In the genomic region with DNA sequence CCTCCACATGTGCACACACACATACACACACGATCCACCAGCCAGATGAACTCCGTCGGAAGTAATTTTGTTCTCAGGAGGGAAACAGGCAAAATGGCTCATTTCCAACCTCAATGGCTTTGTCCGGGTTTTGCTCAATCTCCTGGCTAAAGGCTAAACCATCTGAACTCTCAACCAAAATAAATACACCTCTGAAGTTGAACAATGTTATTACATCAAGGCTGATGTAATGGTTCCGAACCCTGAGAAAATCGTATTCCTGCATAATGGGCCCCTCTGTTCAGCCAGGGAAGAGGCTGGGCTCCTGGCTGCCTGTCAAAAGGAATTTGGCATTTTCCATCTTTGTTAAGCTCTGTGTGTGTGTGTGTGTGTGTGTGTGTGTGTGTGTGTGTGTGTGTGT, we compare ENCODE assay signal across 34 mouse cellular contexts. TPM values are rescaled to one million over a fixed set of nuclear protein-coding genes. Genes with fewer than 3 reads are reported as not detected.
"Had no signal": no experiment of that assay in that cellular context is flagged by ENCODE, and none has a peak within 500 bp of the region (broad histone marks: within the 10 kb centered on the region; RNA-seq: fewer than 3 reads in every experiment).

No protein-coding gene starts in this region.

- H3K9ac ChIP-seq: limb, embryonic 12.5 days; limb, embryonic 13.5 days; limb, embryonic 15.5 days; liver, embryonic 13.5 days; liver, embryonic 14.5 days; liver, embryonic 15.5 days; lung, embryonic 14.5 days; lung, embryonic 15.5 days; midbrain, embryonic 12.5 days; midbrain, embryonic 13.5 days; midbrain, embryonic 15.5 days; neural tube, embryonic 12.5 days; neural tube, embryonic 13.5 days had no signal

- H3K4me3 ChIP-seq: left cerebral cortex, adult 2 months; limb, embryonic 10.5 days; limb, embryonic 12.5 days; limb, embryonic 13.5 days; limb, embryonic 15.5 days; liver, embryonic 13.5 days; liver, embryonic 15.5 days; lung, embryonic 15.5 days; midbrain, embryonic 10.5 days; midbrain, embryonic 12.5 days; midbrain, embryonic 13.5 days; midbrain, embryonic 15.5 days; myocyte; neural tube, embryonic 12.5 days; neural tube, embryonic 13.5 days had no signal

- H3K36me3 ChIP-seq: limb, embryonic 10.5 days; limb, embryonic 12.5 days; limb, embryonic 13.5 days; limb, embryonic 15.5 days; liver, embryonic 13.5 days; liver, embryonic 15.5 days; lung, embryonic 15.5 days; midbrain, embryonic 10.5 days; midbrain, embryonic 12.5 days; midbrain, embryonic 13.5 days; midbrain, embryonic 15.5 days; neural tube, embryonic 12.5 days; neural tube, embryonic 13.5 days had no signal

- DNase-seq: left cerebral cortex, postnatal 4 days; liver, embryonic 13.5 days; lung, adult 18-20 months; lung, embryonic 14.5 days; lung, postnatal 10 days; lung, postnatal 14 days; lung, postnatal 36 days; lung, postnatal 4 days; midbrain, embryonic 14.5 days had no signal

- ATAC-seq: lung, postnatal 0 days; midbrain, embryonic 13.5 days; midbrain, embryonic 15.5 days; midbrain, embryonic 16.5 days had no signal

- H3K9me3 ChIP-seq: limb, embryonic 10.5 days; limb, embryonic 12.5 days; limb, embryonic 15.5 days; liver, embryonic 13.5 days; liver, embryonic 15.5 days; lung, embryonic 15.5 days; midbrain, embryonic 10.5 days; midbrain, embryonic 13.5 days; midbrain, embryonic 15.5 days; neural tube, embryonic 13.5 days had no signal

- H3K27ac ChIP-seq: left cerebral cortex, adult 2 months; limb, embryonic 10.5 days; limb, embryonic 12.5 days; limb, embryonic 13.5 days; limb, embryonic 15.5 days; liver, embryonic 13.5 days; liver, embryonic 14.5 days; liver, embryonic 15.5 days; lung, embryonic 15.5 days; macrophage; midbrain, embryonic 10.5 days; midbrain, embryonic 12.5 days; midbrain, embryonic 13.5 days; midbrain, embryonic 15.5 days; neural tube, embryonic 12.5 days; neural tube, embryonic 13.5 days had no signal

- H3K4me1 ChIP-seq: limb, embryonic 10.5 days; limb, embryonic 12.5 days; limb, embryonic 13.5 days; limb, embryonic 15.5 days; liver, embryonic 13.5 days; liver, embryonic 15.5 days; lung, embryonic 15.5 days; megakaryocyte, embryonic 14.5 days; midbrain, embryonic 10.5 days; midbrain, embryonic 12.5 days; midbrain, embryonic 13.5 days; midbrain, embryonic 15.5 days; neural tube, embryonic 12.5 days; neural tube, embryonic 13.5 days had no signal

- H3K27me3 ChIP-seq: limb, embryonic 12.5 days; limb, embryonic 13.5 days; limb, embryonic 15.5 days; liver, embryonic 13.5 days; liver, embryonic 15.5 days; lung, embryonic 15.5 days; midbrain, embryonic 12.5 days; midbrain, embryonic 13.5 days; midbrain, embryonic 15.5 days; neural tube, embryonic 12.5 days; neural tube, embryonic 13.5 days had no signal

- H3K4me2 ChIP-seq: limb, embryonic 12.5 days; limb, embryonic 13.5 days; limb, embryonic 15.5 days; liver, embryonic 11.5 days; liver, embryonic 13.5 days; liver, embryonic 15.5 days; lung, embryonic 14.5 days; lung, embryonic 15.5 days; midbrain, embryonic 11.5 days; midbrain, embryonic 12.5 days; midbrain, embryonic 13.5 days; midbrain, embryonic 15.5 days; neural tube, embryonic 12.5 days; neural tube, embryonic 13.5 days had no signal

RNA-seq across cellular contexts. Expression of a gene that starts 15.4 kb away (rescaled TPM):
- total RNA-seq: megakaryocyte progenitor cell, adult 5-6 weeks; megakaryocyte, adult 5-6 weeks; megakaryocyte-erythroid progenitor cell, adult 5-6 weeks; monocyte, adult 5-6 weeks had no signal
